Mouse (Mus musculus): Measurements from ENCODE around the gene Dgke. TPM values are rescaled to one million over a fixed set of nuclear protein-coding genes. Genes with fewer than 3 reads are reported as not detected.
A peak's percentile ranks its signal among the peaks of the same experiment; 100 is the strongest.
"Not testable (repeated sequence)": the region's sequence is repeated elsewhere in the genome, so short reads cannot be mapped to it uniquely, and the experiment has no call there.

Gene Dgke
- total RNA-seq, 1 experiment, result 24.2 TPM

- in situ Hi-C loops (cut with MboI; ENCODE audit: low sequenced_read_pairs in 2 of 2, unreplicated experiment in 2 of 2); H3K36me3 ChIP-seq (ENCODE audit: control insufficient read depth, insufficient read depth, low read length, poor library complexity, severe bottlenecking); H3K9ac ChIP-seq (ENCODE audit: insufficient read depth, low read depth, low read length, poor library complexity, severe bottlenecking); H3K9me3 ChIP-seq (ENCODE audit: control insufficient read depth, insufficient read depth, low read depth, low read length); H3K4me3 ChIP-seq (ENCODE audit: insufficient read depth in 1 of 2, low read depth in 1 of 2, low read length in 2 of 2, poor library complexity in 1 of 2, severe bottlenecking in 1 of 2); DNase-seq (ENCODE audit: low read depth, low spot score): not testable (repeated sequence)
- peak; percentile 66; the same call in 1 of the 2 replicates for TF ChIP-seq MAFK (IDR thresholded peaks at IDR 0.05; ENCODE audit: insufficient read depth, low read depth, low read length)
- TF ChIP-seq ZNF384 (IDR thresholded peaks at IDR 0.05; ENCODE audit: low read depth, low read length), result peak; percentile 32; the same call in 1 of the 2 replicates
- peaks cover 8 to 24% of the 10 kb centered on the region in 2 experiments for H3K4me1 ChIP-seq (ENCODE audit: control insufficient read depth in 2 of 2, insufficient read depth in 2 of 2, low read length in 2 of 2, poor library complexity in 1 of 2)
- H3K27ac ChIP-seq (ENCODE audit: insufficient read depth, low read depth, low read length, poor library complexity, severe bottlenecking), result peak overlapping the region; percentile 92; the same call in 1 of the 2 replicates
Observed at GRCm38 (mm10) chr11:88997343-88997742, 69.3 kb downstream of the Dgke start.

- Histone ChIP-seq H3K27ac (ENCODE audit: insufficient read depth, low read depth, low read length, poor library complexity, severe bottlenecking) (peak overlapping the region; percentile 92), H3K4me3 (ENCODE audit: insufficient read depth in 1 of 2, low read depth in 1 of 2, low read length in 2 of 2, poor library complexity in 1 of 2, severe bottlenecking in 1 of 2) (peak overlapping the region; percentile 27 to 46), H3K36me3 (ENCODE audit: control insufficient read depth, insufficient read depth, low read length, poor library complexity, severe bottlenecking) (peaks cover 2% of the 10 kb centered on the region; the same call in 1 of the 2 replicates), H3K4me1 (ENCODE audit: control insufficient read depth in 2 of 2, insufficient read depth in 2 of 2, low read length in 2 of 2, poor library complexity in 1 of 2) (peaks cover 8 to 22% of the 10 kb centered on the region in 2 experiments), H3K9ac (ENCODE audit: insufficient read depth, low read depth, low read length, poor library complexity, severe bottlenecking) (peak overlapping the region; percentile 40; the same call in 1 of the 2 replicates), H3K9me3 (ENCODE audit: control insufficient read depth, insufficient read depth, low read depth, low read length) (no peaks in the 10 kb centered on the region)
- in situ Hi-C loops (cut with MboI; ENCODE audit: low sequenced_read_pairs in 2 of 2, unreplicated experiment in 2 of 2), result no loop called here
- TF ChIP-seq HCFC1 (IDR thresholded peaks at IDR 0.05; ENCODE audit: borderline replicate concordance, insufficient read depth, low read length) (no peak), ZC3H11A (IDR thresholded peaks at IDR 0.05; ENCODE audit: borderline replicate concordance, low read depth, low read length) (no peak), MAFK (IDR thresholded peaks at IDR 0.05; ENCODE audit: insufficient read depth, low read depth, low read length) (no peak), ZNF384 (IDR thresholded peaks at IDR 0.05; ENCODE audit: low read depth, low read length) (no peak), CHD2 (IDR thresholded peaks at IDR 0.05; ENCODE audit: low read depth, low read length) (no peak)
- peak; percentile 64 for DNase-seq (ENCODE audit: low read depth, low spot score)
Observed at GRCm38 (mm10) chr11:88996427-88996826, 70.2 kb downstream of the Dgke start.

- H3K4me3 ChIP-seq (ENCODE audit: insufficient read depth in 1 of 2, low read depth in 1 of 2, low read length in 2 of 2, poor library complexity in 1 of 2, severe bottlenecking in 1 of 2), result peak overlapping the region; percentile 27 to 46
- H3K4me1 ChIP-seq (ENCODE audit: control insufficient read depth in 2 of 2, insufficient read depth in 2 of 2, low read length in 2 of 2, poor library complexity in 1 of 2), result peaks cover 8 to 22% of the 10 kb centered on the region in 2 experiments
- H3K27ac ChIP-seq (ENCODE audit: insufficient read depth, low read depth, low read length, poor library complexity, severe bottlenecking), result peak overlapping the region; percentile 92; the same call in 1 of the 2 replicates
- H3K9me3 ChIP-seq (ENCODE audit: control insufficient read depth, insufficient read depth, low read depth, low read length), result no peaks in the 10 kb centered on the region
- H3K36me3 ChIP-seq (ENCODE audit: control insufficient read depth, insufficient read depth, low read length, poor library complexity, severe bottlenecking), result 0 out of 2 replicates have a peak, but pooled peaks cover 6% of the 10 kb centered on the region
- in situ Hi-C loops (cut with MboI; ENCODE audit: low sequenced_read_pairs in 2 of 2, unreplicated experiment in 2 of 2), result no loop called here
- TF ChIP-seq MAFK (IDR thresholded peaks at IDR 0.05; ENCODE audit: insufficient read depth, low read depth, low read length) (no peak), HCFC1 (IDR thresholded peaks at IDR 0.05; ENCODE audit: borderline replicate concordance, insufficient read depth, low read length) (no peak), ZC3H11A (IDR thresholded peaks at IDR 0.05; ENCODE audit: borderline replicate concordance, low read depth, low read length) (no peak), CHD2 (IDR thresholded peaks at IDR 0.05; ENCODE audit: low read depth, low read length) (0 out of 2 replicates have a peak, but pooled peaks have one; percentile 12)
- peak overlapping the region; percentile 40; the same call in 1 of the 2 replicates for H3K9ac ChIP-seq (ENCODE audit: insufficient read depth, low read depth, low read length, poor library complexity, severe bottlenecking)
- no peak for DNase-seq (ENCODE audit: low read depth, low spot score)
Observed at GRCm38 (mm10) chr11:88995616-88996015, 71.0 kb downstream of the Dgke start.

GRCm38 (mm10) chr11:88994492-88994891 is 72.2 kb downstream of the Dgke start:
- Histone ChIP-seq H3K4me3 (ENCODE audit: insufficient read depth in 1 of 2, low read depth in 1 of 2, low read length in 2 of 2, poor library complexity in 1 of 2, severe bottlenecking in 1 of 2) (peak overlapping the region in 1 of 2 experiments; percentile 22; a peak in 1 of 4 replicates), H3K36me3 (ENCODE audit: control insufficient read depth, insufficient read depth, low read length, poor library complexity, severe bottlenecking) (0 out of 2 replicates have a peak, but pooled peaks cover 6% of the 10 kb centered on the region), H3K4me1 (ENCODE audit: control insufficient read depth in 2 of 2, insufficient read depth in 2 of 2, low read length in 2 of 2, poor library complexity in 1 of 2) (peaks cover 8 to 22% of the 10 kb centered on the region in 2 experiments), H3K27ac (ENCODE audit: insufficient read depth, low read depth, low read length, poor library complexity, severe bottlenecking) (peak overlapping the region; percentile 81; the same call in 1 of the 2 replicates), H3K9me3 (ENCODE audit: control insufficient read depth, insufficient read depth, low read depth, low read length) (no peaks in the 10 kb centered on the region), H3K9ac (ENCODE audit: insufficient read depth, low read depth, low read length, poor library complexity, severe bottlenecking) (no peak overlapping the region; the same call in 1 of the 2 replicates)
- no peak for DNase-seq (ENCODE audit: low read depth, low spot score)
- in situ Hi-C loops (cut with MboI; ENCODE audit: low sequenced_read_pairs in 2 of 2, unreplicated experiment in 2 of 2), result no loop called here
- no peak for TF ChIP-seq MAFK (IDR thresholded peaks at IDR 0.05; ENCODE audit: insufficient read depth, low read depth, low read length)
- TF ChIP-seq HCFC1 (IDR thresholded peaks at IDR 0.05; ENCODE audit: borderline replicate concordance, insufficient read depth, low read length), result no peak
- no peak for TF ChIP-seq CHD2 (IDR thresholded peaks at IDR 0.05; ENCODE audit: low read depth, low read length)
- no peak for TF ChIP-seq ZC3H11A (IDR thresholded peaks at IDR 0.05; ENCODE audit: borderline replicate concordance, low read depth, low read length)
- TF ChIP-seq ZNF384 (IDR thresholded peaks at IDR 0.05; ENCODE audit: low read depth, low read length), result no peak

All from ES-E14 (cell line).